Comparison of ENCODE assay signal across 12 mouse cellular contexts in the genomic region with DNA sequence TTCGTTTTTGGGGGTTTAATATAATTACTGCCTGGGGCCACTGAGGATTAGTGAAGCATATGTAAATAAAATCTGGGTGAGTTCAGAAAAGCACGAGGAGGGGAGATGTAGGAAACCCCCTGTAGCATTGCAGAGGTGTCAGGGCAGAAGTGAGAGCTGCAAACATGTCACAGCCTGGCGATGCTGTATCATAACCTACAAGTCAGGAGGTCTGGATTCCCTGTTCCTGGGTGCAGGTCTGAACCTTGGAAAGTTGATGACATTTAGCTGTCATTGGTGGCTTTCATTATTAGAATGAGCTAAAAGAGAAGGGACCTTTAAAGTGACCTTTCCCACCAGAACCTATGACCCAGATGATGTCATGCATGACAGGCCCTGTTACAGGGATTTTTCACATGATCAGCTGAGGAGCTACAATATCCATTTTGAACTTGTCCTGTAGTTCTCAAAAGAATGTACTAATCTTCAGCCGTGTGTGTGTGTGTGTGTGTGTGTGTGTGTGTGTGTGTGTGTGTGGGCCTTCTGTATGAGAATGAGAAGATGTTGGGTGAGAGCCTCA.
DNase-seq lines count a peak whose midpoint lies in the region; ATAC-seq and TF ChIP-seq lines count a peak whose summit lies in the region.
"Had no signal": no experiment of that assay in that cellular context is flagged by ENCODE, and none has a peak within 500 bp of the region (broad histone marks: within the 10 kb centered on the region; RNA-seq: fewer than 3 reads in every experiment).

No protein-coding gene starts in this region.

- peak; percentile 80 for ATAC-seq in megakaryocyte, adult 5-6 weeks (ENCODE audit: poor library complexity, severe bottlenecking)
- ATAC-seq in intestine, postnatal 0 days: no peak

- DNase-seq in gastrocnemius, adult 2 months: no peak
- no peak for DNase-seq in gastrocnemius, postnatal 25 days
- DNase-seq in spleen, postnatal 36 days (ENCODE audit: low spot score in 2 of 2): peak; percentile 38 to 48
- DNase-seq in spleen, postnatal 4 days (ENCODE audit: low spot score in 2 of 2): no peak
- peak; percentile 81 for DNase-seq in splenic B cell, adult 2 months (ENCODE audit: low read depth, low spot score)
- DNase-seq in embryo, embryonic 9.5 days (ENCODE audit: extremely low spot score): no peak
- DNase-seq: cerebellum, adult 18-20 months; heart, adult 11 months; liver, embryonic 13.5 days had no signal

- no peaks in the 10 kb centered on the region for H3K27me3 ChIP-seq in splenic B cell, adult 2 months (ENCODE audit: control insufficient read depth, insufficient read depth, low read length, poor library complexity, severe bottlenecking)
- no peaks in the 10 kb centered on the region for H3K27me3 ChIP-seq in intestine, postnatal 0 days (replicated peaks; ENCODE audit: control insufficient read depth, insufficient read depth, low read length)
- H3K27me3 ChIP-seq: hindbrain, embryonic 15.5 days; liver, embryonic 13.5 days had no signal

- no peaks in the 10 kb centered on the region for H3K9me3 ChIP-seq in intestine, postnatal 0 days (ENCODE audit: control insufficient read depth)
- H3K9me3 ChIP-seq: hindbrain, embryonic 15.5 days; liver, embryonic 13.5 days had no signal

- H3K36me3 ChIP-seq in splenic B cell, adult 2 months (ENCODE audit: control insufficient read depth, insufficient read depth, low read length, poor library complexity, severe bottlenecking): no peaks in the 10 kb centered on the region
- H3K36me3 ChIP-seq in intestine, postnatal 0 days (ENCODE audit: control insufficient read depth, insufficient read depth): no peaks in the 10 kb centered on the region
- H3K36me3 ChIP-seq: hindbrain, embryonic 15.5 days; liver, embryonic 13.5 days had no signal

- 61% methylated on average over 4 of the region's 4 CpGs for WGBS in intestine, postnatal 0 days

- no peak overlapping the region for H3K9ac ChIP-seq in intestine, postnatal 0 days (ENCODE audit: low read depth, low read length)
- H3K9ac ChIP-seq: hindbrain, embryonic 15.5 days; liver, embryonic 13.5 days had no signal

- no peaks in the 10 kb centered on the region for H3K4me1 ChIP-seq in intestine, postnatal 0 days (replicated peaks; ENCODE audit: control insufficient read depth, insufficient read depth, low read length)
- H3K4me1 ChIP-seq: hindbrain, embryonic 15.5 days; liver, embryonic 13.5 days had no signal

- H3K4me2 ChIP-seq in intestine, postnatal 0 days (replicated peaks; ENCODE audit: low read depth): no peak overlapping the region
- H3K4me2 ChIP-seq: hindbrain, embryonic 15.5 days; liver, embryonic 13.5 days had no signal

- no peak for TF ChIP-seq CTCF in gastrocnemius, adult 2 months (IDR thresholded peaks at IDR 0.05)
- TF ChIP-seq CTCF in intestine, postnatal 0 days (IDR thresholded peaks at IDR 0.05; ENCODE audit: low read depth): no peak

- peak overlapping the region; percentile 6; the same call in 1 of the 2 replicates for H3K4me3 ChIP-seq in gastrocnemius, adult 2 months
- no peak overlapping the region for H3K4me3 ChIP-seq in intestine, postnatal 0 days (ENCODE audit: low read depth, low read length)
- H3K4me3 ChIP-seq: hindbrain, embryonic 15.5 days; liver, embryonic 13.5 days had no signal

- intact Hi-C loops in gastrocnemius, adult 2 months (cut with DNase I): no loop called here

- peak overlapping the region; percentile 80 for H3K27ac ChIP-seq in gastrocnemius, adult 2 months
- H3K27ac ChIP-seq in intestine, postnatal 0 days (ENCODE audit: low read depth, low read length): no peak overlapping the region
- H3K27ac ChIP-seq: hindbrain, embryonic 15.5 days; liver, embryonic 13.5 days had no signal

Comparison
In these comparisons a context has a peak if more than half of its experiments do, and no peak if none do; other contexts are left out.
1. DNase-seq: peak in spleen, postnatal 36 days (2 of 2) and splenic B cell, adult 2 months (single experiment); none in gastrocnemius, adult 2 months (single experiment), gastrocnemius, postnatal 25 days (single experiment), spleen, postnatal 4 days (0 of 2) and embryo, embryonic 9.5 days (single experiment).